Mouse (Mus musculus): ENCODE results near the gene Mrpl47.
"Not testable (repeated sequence)": the region's sequence is repeated elsewhere in the genome, so short reads cannot be mapped to it uniquely, and the experiment has no call there.

Mrpl47 gene

DNA sequence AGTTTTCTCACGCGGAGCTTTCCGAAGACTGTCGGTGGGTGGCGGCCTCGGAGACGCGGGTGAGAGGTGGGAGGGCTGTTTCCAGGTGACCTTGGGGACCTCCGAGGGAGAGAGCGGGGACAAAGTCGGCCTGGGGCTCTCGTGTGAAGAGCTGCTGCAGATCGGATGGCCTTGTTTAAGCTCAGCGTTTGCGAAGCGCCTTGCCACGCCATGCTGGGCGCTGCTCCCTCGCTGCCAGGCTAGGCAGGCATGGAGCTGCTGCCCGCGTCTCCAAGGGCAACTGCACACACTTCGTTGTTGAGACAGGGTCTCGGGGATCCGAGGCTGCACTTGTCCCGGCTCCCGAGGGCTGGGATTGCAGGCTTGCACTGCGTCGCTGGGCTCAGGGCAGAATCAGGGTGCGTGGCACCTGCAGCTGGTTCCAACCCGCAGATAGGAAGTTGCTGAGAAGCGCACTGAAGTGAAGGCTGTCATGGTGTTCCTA, at the start of gene Mrpl47:
TSS of gene Mrpl47 (minus strand) at position 434 of the 484 bp plus-strand sequence.
- no peak for DNase-seq (ENCODE audit: low spot score)

DNA sequence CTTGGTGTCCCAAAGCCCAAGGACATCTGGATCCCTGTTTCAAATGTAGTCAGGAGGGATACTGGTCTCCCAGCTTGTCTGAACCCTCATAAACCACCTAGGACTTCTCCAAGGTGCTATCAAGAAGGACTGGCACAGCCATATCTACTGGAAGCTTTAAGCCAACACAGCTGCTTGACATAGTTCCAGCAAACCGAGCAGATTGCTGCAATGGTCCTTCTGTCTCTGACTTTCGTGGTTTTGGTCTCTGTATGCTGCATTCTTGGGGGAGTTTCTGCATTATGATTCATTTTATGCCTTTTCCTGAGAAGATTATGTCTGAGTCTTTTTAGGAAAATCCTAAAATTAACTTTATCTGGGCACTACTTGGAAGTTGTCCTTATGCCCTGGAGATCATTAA, 33.4 kb upstream of the Mrpl47 start:
- no peak for DNase-seq (ENCODE audit: low spot score)

DNA sequence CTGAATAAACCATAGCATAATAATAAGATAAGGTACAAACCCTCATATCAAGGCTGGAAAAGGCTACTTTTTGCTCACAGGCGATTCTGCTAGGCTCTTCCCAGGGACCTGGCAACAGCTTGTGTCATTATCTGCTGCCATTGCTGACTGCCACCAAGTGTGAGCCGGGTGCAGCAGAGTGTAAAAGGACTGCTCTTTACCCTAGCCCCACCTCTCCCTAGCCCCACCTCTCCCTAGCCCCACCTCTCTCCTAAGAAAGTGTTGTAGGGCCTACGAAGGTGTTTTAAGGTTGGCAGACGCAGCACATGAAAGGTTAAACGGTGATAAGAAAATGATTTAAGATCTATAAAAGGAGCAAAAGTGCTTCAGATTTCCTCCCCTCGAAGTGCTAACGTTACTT, 26.5 kb upstream of the Mrpl47 start:
- no peak for DNase-seq (ENCODE audit: low spot score)

DNA sequence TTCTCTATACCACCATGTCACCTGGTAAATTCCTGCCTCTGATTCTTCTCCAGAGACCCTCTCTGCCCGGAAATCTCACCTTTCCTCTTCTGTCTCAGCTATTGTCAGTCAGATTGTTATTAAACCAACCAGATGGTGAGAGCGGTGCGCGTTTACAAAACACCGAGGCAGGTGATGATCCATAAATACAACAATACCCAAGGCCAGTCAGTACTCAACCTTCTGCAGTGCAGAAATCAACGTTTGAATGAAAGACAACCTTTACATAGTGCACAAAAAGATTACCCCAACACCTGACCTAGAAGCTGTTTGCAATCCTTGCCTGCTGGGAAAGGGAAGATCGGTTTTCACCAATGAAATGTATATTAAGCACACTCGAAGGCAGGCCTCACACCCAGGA, 25.6 kb upstream of the Mrpl47 start:
- no peak for DNase-seq (ENCODE audit: low spot score)

DNA sequence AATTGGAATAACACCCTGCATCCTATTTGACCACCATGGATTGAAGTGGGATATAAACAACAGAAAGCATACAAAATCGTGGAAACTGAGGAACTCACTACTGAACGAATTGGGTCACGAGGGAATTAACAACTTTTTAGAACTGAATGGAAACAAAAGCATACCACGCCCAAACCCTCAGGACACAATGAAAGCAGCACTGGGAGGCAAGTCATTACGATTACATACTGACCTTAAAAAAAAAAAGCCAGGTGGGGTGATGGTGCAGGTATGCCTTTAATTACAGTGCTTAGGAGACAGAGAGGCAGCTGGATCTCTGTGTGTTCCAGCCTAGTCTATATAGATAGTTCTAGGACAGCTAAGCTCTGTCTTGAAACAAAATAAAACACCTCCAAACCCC, 21.8 kb upstream of the Mrpl47 start:
- DNase-seq (ENCODE audit: low spot score): no peak

DNA sequence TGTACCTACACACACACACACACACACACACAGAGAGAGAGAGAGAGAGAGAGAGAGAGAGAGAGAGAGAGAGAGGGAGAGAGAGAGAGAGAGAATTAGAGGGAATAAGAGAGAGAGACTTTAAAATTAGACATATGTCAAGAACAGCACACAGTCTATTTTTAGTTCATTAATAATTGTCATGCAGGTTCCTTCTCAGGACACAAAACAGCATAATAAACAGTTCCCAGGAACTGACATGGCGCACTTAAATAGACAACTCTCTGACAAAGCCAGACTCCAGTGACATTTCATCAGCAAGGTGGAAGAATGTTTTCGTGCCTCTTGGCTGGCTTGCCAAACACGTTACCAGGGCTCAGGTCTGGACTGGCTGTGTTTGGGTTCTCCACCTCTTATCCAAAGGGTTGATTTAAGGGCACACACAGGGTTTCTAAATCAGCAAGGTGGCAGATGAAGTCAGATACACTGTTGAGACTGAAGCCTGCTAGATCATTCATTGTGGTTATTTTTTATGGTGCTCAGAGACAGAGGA, 17.0 kb upstream of the Mrpl47 start:
- DNase-seq (ENCODE audit: low spot score): no peak

DNA sequence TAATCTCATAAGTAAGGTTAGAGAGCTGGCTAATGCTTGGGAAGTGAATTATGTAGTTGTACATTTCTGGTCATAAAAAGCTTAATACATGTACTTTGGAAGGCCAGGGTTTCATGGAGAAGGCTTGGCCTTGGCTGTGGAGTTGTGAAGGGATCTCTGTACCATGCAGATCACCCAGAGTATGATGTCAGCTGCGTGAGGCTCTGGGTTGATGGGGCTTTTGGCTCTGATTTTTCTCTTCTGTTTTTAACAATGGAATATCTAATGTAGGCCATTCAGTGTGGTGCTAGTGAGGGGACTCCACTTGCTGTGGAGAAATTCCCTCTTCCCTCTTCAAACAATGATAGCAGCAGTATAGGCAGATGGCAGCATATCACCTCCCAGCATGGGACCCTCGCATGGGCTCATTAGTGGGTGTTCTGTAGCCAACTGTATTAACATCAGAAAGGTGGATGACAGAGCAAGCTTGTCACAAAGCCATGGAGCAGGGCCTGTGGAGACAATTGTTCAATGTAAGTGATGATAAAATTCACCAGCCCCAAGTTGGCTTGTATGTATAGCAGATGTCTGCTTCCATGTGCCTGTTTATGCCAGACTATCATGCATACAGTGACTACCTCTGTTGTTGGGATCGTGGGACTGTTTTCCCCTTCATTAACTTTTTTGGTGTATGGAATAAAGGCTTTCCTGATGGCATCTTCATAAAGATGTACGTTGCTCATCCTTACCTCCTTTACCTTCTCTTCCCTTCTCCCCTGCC, 12.6 kb upstream of the Mrpl47 start:
- DNase-seq (ENCODE audit: low spot score): no peak

DNA sequence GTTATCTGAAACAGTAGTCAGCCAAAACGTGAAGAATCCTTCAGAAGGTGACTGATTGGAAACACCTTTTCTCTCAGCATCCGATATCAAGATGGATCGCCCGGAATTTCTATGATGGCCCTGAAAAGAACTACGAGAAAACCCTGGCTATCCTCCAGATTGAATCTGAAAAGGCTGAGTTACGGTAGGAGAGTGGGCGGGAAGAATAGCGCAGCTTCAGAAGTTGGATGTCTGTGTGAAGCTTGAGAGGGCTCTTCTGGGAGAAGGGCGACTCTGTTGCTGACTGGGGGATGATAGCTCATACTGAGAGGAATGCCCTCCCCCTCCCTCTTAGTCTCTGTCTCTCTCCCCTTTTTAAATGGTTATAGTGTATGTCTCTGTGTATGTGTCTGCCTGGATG, 11.0 kb upstream of the Mrpl47 start:
- DNase-seq (ENCODE audit: low spot score): no peak

DNA sequence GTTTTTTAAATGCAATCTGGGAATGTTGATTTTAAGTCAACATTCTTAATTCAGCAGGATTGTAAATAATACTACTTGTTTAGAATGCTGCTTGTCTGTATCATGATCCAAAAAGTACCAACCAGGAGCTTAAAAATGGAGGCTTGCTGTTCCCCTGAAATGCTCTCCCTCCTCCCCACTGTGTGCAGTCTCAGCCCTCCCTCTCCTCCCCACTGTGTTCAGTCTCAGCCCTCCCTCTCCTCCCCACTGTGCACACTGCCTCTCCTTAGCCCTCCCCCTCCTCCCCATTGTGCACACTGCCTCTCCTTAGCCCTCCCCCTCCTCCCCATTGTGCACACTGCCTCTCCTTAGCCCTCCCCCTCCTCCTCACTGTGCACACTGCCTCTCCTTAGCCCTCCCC, 8.0 kb upstream of the Mrpl47 start:
- DNase-seq (ENCODE audit: low spot score): not testable (repeated sequence)

DNA sequence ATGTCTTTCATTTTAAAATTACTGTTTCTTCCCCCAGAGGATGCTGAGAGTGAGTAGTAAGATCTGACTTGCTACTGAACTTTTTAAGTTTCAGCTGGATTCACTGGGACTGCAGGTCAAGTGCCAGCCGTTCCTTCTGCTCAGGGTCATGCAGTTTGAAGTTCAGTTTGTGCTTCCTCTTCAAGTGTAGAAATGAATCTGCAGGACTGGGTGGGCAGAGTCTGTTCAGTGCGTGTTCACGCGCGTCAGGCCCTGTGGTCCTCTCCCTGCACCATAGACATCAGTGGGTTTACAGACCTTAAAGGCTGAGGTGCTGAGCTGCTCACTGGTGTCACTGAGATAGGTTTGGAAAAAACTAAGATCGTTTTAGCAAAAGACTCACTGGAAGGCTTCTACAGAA, 7.6 kb upstream of the Mrpl47 start:
- no peak for DNase-seq (ENCODE audit: low spot score)

DNA sequence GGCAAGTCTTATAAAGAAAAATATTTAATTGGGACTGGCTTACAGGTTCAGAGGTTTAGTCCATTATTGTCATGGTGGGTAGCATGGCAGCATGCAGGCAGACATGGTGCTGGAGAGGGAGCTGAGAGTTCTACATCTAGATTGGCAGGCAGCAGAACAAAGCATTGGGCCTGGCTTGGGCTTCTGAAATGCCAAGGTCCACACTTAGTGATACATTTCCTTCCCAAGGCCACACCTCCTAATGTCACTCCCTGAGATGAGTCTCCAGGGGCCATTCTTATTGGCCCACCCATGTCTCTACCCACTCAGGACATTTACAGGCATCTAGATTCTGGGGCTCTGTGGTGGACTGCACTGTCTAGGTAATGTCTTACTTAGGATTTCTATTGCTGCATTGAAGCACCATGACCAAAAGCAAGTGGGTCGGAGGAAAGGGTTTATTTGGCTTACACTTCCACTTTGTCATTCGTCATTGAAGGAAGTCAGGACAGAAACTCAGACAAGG, 4.9 kb upstream of the Mrpl47 start:
- DNase-seq (ENCODE audit: low spot score): no peak

DNA sequence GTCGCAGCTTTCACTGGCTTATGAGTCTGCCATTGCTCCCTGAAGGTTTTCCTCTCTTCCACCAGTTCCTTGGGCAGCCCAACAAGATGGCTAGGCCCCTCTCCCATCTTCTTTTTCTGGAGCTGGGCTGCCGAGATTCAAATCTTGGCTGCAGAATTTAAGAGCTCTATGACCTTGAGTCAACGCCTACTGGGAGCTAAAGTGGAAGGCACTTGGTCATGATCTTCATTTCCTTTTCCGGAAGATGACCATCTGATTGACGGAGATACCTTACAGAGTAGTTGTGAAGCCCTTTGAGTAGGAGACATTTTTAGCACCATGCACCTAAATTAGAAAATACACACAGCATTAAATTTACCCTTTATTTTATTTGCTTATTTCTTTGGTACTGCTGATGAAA, 1.1 kb upstream of the Mrpl47 start:
- no peak for DNase-seq (ENCODE audit: low spot score)

DNA sequence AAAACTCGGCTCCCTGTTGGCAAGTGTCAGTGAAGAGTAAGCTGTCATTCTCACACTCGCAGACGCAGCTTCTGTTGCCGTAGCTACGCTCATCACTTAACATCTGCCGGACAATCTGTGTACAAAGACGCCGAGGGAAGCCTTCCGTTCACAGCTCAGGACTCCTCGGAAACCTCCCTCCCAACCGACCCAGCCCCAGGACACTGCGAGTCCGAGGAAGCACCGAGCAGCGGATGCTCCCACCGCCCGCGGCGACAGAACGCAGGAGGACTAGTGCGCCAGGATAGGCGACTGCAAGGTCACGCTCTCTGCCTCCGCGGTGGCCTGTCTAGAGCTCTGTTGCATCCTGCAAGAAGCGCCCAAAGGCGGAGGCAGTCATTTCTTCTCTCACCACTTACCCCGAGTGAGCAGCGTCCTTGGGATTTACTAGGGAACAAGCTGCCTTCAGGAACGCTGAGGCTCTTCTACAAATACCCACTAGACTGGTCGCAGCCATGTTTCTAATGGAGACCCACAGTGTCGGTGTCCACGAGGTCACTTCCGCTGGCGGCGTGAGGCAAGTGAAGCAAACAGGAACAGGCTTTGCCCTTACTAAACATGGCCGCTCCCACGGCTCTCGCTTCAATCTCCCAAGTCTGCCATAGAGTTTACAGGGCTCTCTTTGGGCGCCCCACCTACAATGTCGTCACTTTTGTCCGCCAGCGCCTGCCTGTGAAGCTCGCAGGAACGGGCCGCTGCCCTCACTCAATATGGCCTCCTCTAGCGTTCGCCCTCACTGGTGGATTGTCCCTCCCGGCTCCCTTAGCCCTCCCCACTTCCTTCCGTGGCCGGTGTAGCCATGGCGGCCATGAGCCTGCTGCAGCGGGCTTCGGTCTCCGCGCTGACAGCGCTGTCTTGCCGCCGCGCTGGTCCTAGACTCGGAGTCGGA, 897 bp downstream of the Mrpl47 start, which contains the start of gene Ndufb5:
TSS of gene Ndufb5 (plus strand) at position 747 of the 928 bp plus-strand sequence.
- DNase-seq (ENCODE audit: low spot score): peak; percentile 93

DNA sequence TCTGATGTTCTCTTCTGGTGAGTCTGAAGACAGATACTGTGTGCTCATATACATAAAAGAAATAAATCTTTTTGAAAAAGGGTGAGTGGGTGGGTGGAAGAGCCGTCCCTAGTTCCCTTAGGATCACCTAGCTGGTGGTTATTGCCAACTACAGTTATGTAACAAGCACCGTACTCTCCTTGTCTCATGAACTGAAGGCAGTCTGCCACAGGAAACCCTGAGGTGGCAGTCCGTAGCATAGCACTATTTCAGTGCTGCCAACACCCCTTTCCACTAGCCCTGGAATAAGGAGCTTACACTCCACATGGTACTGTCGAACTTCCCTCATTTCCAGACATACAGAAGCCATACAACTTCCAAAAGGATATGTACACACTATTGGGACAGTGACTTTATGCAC, 9.5 kb downstream of the Mrpl47 start:
- DNase-seq (ENCODE audit: low spot score): no peak

DNA sequence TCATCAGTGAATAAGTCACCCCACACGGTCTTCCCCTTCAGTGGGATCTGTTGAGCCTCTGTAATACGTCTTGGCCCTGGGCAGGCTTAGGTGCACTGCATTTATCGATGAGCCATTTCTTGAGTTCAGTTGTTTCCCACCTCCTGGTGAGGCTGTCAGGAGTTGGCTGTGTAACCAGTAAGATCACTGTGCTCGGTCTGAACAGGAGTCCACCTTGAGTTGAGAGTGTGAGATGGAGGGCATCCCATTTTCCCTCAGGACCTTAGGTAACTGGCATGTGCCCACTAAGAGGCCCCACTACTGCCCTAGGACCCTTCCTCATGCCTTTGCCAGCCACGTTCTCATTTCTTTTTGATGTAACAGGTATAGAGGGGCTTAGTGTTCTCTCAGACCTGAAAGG, 11.5 kb downstream of the Mrpl47 start:
- DNase-seq (ENCODE audit: low spot score): no peak

DNA sequence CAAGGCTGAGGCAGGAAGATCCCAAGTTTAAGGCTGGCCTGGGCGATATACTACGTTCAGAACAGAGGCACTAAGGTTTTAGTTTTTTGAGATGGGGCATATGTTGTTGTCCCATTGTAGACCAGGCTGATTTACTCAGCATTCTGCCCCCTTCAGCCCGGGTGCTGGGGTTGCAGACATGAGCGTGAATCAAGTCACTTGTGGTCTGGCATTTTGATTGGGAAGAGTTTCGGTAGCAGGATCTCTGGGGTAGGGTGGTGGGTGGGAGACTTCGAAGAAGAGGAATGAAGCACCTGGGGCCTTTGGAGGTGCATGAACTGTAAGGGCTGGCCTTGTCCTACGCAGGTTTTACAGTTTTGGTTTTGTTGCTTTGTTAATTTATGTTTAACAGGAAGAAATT, 13.2 kb downstream of the Mrpl47 start:
- peak; percentile 30 for DNase-seq (ENCODE audit: low spot score)

DNA sequence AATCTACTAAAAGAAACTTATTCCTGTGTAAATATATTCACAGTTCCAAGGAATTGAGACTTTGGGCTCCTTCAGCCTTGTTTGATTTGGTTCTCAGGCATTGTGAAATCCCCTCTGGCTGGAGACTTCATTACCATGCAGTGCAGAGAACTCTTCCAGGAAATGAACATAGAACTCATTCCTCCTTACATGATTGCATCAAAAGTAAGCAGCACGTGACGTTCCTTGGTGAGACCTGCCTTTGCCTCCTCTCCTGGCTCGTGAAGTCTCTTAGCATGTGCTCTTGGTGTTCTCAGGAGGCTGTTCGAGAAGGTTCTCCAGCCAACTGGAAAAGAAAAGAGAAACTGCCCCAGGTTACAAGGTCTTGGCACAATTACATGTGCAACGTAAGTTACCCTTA, 19.1 kb downstream of the Mrpl47 start:
- DNase-seq (ENCODE audit: low spot score): no peak

DNA sequence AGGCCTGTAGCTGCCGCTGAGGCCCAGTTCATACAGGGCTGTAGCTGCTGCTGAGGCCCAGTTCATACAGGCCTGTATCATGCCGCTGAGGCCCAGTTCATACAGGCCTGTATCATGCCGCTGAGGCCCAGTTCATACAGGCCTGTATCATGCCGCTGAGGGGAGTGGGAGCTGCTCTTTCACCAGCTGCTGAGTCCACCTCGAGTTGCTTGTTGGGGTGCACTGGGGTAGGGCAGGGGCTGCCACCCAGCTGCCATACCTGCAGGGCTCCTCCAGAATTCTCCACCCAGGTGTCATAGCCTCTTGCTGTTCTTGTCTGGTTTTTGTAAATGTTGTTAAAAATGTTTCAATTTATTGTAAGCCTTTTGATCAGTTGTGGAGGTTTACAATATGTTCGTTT, 20.0 kb downstream of the Mrpl47 start:
- DNase-seq (ENCODE audit: low spot score): peak; percentile 21

DNA sequence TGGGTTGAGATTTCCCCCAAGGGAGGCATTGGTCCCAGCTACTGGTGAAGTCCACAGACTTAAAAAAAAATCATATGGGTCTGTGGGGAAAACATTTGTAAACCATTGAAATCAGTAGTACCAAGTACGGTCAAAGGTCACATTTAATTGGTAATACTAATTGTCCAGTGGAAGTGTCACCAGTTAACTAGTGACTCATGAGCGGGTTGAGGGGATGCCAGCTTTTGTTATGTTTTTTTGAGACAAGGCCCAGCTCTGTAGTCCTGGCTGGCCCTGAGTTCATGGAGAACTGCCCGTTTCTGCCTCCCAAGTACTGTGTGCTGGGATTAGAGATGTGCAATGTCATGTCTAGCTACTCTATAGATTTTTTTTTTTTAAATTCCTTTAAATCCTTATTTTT, 23.7 kb downstream of the Mrpl47 start:
- peak; percentile 12 for DNase-seq (ENCODE audit: low spot score)

DNA sequence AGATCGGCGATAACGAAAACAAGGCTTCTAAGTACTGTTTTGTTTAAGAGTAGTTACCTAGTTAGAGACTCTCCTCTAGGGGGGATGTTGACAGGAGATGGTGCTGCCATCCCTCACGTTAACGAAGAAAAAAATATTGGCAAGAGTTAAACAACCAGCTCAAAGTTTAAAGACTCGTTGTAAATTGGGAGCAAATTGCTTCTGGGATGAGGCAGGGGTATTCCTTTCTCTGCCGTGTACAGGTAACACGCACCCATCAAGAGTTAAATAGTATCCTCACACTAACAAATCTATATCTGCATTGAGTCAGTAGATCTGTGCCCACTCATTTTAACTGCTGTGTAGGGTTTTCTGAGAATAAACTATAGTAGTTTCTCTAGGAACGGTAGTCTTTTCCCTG, 28.0 kb downstream of the Mrpl47 start:
- no peak for DNase-seq (ENCODE audit: low spot score)

DNA sequence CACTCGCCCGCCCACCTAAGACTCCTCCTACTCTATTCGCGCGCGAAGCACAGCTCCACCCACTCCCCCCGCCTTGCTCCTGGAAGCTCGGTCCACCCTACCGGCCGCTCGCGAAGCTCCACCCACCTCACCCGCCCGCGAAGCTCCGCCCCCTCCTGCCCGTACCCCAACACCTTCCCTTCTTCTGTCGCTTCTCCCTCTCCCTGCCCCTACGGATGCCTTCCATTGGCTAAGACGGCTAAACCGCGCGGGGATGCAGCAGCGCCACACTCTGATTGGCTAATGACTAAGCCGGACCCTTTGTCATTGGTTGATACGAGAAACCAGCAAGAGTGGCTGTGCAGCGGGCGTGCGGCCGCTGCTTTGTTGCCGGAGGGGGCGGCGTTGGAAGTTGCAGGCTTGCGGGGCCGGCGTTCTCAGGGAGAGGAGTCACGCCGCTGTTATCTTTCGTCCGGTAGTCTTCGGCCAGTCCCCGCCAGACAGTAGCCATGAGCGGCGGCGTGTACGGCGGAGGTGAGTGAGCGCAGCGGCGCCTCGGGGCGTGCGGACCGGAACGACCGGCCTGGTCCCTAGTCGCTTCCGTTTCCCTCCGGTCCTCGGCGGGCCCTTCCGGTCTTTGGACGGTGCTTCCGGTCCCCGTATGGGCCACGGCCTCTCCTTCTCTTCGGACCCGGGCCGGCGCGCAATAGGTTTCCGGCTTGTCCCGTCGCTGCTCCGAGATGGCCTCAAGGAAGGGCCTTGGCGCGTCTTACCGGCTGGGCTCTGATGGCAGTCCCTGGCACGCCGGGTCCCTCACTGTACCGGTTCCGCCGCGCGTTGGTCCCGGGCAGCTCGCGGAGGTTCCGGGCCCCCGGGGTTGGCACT, 28.8 kb downstream of the Mrpl47 start:
- DNase-seq (ENCODE audit: low spot score): peak; percentile 100

DNA sequence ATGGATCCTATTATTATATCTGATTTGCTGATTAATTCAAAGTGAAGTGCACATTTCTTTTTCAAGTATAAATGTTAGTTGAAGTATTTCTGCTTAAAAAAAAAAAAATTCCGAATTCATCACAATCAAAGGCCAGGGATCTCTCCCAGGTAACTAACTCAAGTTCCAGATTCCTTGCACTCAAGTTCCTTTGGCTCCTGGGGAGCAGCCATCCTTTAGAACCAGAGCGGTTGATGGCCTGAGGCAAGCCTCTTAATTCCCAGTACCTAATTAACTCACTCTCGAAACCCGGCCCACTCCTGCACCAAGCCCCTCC, 29.4 kb downstream of the Mrpl47 start:
- no peak for DNase-seq (ENCODE audit: low spot score)
